Mouse (Mus musculus) thymus, adult 2 months (tissue): ENCODE measurements around the gene Sycp2.

Experiments used
- CTCF ChIP-seq: fragments of 200-500 bp; IDR thresholded peaks from 2 replicates; pipeline ENCODE4 v1.5.1; 2012; ENCODE audit warnings: mild to moderate bottlenecking, control low read depth, low read length, moderate library complexity, borderline replicate concordance; ENCODE audit not compliant: control insufficient read depth, poor library complexity, insufficient read depth; ENCODE audit errors: extremely low read depth
- POLR2A ChIP-seq: fragments of 200-500 bp; IDR thresholded peaks from 2 replicates; pipeline ENCODE4 v1.6.1; 2012; ENCODE audit warnings: mild to moderate bottlenecking, low read length, control low read depth, moderate library complexity; ENCODE audit not compliant: control insufficient read depth, poor library complexity, insufficient read depth; ENCODE audit errors: extremely low read depth

DNA sequence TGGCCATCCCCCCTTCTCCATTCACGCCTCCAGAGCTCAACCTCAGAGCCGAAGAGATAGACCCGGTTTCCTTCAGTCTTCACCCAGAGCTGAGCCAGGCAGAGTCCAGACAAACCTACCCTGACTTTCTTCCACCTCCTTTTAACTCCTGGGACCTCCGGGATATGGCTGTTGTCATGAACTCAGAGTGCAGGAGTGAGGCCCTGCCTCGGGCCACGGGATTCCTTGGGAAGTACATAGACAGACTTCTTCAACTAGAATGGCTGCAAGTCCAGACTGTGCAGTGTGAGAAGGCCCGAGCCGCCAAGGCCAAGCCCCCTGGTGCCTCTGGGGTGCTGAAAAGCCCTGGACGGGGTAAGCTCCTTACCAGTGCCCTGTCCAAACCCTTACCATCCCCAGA is 13.1 kb upstream of the Sycp2 start:
- TF ChIP-seq CTCF (no peak), POLR2A (no peak)
